Mouse (Mus musculus) adrenal gland, postnatal 10 days (tissue): ENCODE measurements around the gene Zyx. TPM values are rescaled to one million over a fixed set of nuclear protein-coding genes. Genes with fewer than 3 reads are reported as not detected.

Experiments
- DNase-seq: peaks from one replicate; pipeline ENCODE4 v3.0.0; 2021; ENCODE audit warnings: mixed read lengths
- long read RNA-seq, 2 experiments: library from polyadenylated mRNA; stranded (forward); transcript quantifications; one replicate each; pipeline ENCODE4 v2.0.0; 2021
- total RNA-seq, 2 experiments: library from RNA; stranded (reverse); gene quantifications; 2 replicates each; pipeline ENCODE4 v1.2.3; 2021

The Zyx gene
- total RNA-seq = 100 to 1,000 TPM in 1 of 2 experiments, 10 to 100 TPM in 1; 73.1 to 112 TPM
- long read RNA-seq, experiment 1, transcript Zyx-207 (10 exons, 2,605 nt) = major isoform, 7 of 83 reads
- long read RNA-seq, experiment 1, partial matches to known transcripts = 61 of 83 reads
- long read RNA-seq, experiment 1, other reads (novel, unspliced or antisense) = 13 of 83 reads
- long read RNA-seq, experiment 2, transcript Zyx-207 (10 exons, 2,605 nt) = major isoform, 20 of 46 reads
- long read RNA-seq, experiment 2, partial matches to known transcripts = 20 of 46 reads
- long read RNA-seq, experiment 2, other reads (novel, unspliced or antisense) = 6 of 46 reads

DNA sequence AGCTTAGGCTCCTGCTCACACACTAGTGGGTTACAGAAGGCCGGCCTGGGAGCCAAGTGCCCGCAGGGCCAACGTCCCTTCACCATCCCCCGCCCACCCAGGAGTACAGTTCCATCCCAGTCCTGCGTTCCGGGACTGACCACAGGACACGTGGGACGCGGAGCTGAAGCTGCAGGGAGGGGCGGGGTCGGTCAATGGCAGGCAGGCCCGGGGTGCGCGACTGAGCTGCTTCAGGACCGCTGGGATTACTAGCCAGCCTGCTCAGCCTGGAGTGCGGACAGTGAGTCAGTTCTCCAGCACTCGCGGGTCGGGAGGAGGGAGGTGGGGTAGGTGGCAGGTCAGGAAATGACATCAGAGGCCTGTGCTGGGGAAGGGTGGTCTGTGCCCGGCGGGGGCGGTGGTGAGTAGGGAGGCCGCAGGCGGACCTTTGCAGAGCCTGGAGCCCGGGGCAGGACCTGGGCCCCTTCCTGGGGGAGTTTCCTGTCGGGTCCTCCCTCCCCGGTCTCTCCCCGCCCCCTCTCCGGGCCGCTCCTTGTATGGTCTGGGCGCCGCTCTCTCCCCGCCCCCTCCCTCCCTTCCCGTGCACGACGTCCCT lies at the start of gene Zyx:
TSS of gene Zyx (plus strand) at position 205 of the 595 bp plus-strand sequence.
- DNase-seq = peak; percentile 95

DNA sequence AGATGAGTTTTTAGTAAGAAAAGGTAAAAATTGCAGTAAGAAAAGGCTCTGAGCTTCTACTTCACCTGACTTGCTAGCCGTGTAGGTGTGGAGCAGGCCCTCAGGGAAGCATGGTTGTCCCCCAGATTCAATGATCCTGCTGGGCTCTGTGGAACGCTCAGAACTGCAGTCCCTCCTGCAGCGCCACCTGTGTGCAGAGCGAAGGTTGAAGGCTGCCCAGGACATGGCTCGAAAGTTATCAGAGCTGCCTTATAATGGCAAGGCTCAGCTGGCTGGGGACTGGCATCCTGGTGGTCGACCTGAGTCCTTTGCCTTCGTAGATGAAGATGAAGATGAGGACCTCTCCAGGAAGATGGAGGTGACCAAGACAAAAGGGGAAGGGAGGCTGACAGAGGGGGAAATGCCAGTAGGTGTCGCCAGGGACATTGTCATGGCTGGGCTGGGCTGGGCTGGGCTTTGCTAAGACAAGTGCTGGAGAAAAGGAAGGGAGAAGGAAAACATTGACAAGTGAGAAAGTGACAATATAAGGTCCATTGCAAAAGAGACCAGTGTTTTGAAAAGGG lies 39.5 kb upstream of the Zyx start:
- DNase-seq = peak; percentile 15

DNA sequence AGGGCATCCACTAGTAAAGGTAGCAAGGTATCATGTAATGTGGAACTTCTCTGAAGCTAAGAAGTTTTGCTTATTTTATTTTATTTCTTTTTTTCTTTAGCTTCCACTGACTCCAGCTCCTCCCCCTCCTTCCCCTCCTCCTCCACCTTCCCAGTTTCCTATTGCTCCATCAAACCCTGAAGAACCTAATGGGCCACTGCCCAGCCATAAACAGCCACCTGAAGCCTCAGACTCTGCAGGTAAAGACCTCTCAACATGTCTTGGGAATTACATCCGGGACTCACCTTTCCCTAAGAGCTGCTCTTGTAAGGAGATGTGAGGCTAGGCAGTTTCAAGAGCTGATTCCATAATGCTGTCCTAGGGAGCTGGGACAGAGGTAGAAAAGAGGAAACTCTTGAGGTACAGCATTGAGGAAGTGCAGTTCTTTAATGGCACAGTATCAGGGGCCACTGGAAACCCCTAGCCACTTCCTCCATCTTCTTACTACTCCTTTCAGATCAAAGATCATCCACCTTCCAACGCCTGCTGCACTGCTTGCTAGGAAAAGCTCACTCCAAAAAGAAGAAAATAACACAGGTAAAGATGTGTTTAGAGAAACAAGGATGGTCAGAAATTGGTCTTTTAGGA lies 38.9 kb upstream of the Zyx start:
- DNase-seq = no peak

DNA sequence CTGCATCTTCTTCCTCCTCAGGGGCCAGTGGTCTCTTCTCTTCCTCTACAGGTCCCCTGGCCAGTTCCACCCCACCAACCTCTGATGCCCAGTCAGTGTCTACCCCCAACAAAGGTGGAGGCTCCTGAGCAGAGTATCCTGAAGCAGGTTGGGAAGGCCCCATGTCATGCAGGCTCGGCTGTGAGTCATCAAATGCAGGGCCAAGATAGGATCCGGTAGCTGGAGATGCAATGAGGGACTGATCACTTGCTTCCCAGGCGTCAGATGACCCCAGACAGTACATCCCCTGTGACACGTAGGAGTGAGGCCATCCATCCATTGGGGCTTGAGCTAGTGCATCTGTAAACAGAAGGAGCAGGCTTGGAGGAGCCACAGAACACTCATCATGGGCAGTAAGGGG lies 31.1 kb upstream of the Zyx start:
- no peak for DNase-seq

DNA sequence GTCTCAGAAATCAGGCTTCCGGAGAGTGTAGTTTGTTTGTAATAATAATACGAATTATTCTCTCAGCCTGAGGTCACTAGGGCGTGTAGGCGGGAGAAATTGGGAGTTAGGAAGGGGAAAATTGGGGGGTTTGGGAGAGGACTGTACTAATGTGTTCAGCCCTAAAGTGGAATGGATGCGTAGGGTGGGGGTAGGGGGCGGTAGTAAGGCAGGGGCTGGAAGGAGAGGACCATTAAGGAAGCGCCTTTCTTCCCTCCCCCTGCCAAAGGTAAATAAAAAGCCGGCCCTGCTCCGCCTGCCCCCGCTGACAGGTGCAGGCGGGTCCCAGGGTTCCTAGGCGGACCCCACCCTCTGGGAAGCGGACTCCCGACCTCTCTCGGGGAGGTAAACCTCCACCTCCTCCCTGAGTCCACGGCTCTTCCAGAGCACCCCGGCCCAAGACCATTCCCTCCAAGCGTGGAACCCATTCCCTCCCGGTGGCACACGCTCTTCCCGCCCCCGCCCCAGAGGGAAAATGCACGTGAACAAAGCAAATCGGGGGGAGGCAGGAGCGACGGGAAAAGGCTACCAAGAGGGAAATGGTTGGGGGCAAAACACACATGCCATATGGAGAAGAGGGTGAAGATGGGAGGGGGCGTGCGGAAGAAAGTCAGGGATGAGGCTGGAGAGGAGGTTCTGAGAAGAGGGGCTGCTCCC lies 25.9 kb upstream of the Zyx start:
- DNase-seq = no peak

DNA sequence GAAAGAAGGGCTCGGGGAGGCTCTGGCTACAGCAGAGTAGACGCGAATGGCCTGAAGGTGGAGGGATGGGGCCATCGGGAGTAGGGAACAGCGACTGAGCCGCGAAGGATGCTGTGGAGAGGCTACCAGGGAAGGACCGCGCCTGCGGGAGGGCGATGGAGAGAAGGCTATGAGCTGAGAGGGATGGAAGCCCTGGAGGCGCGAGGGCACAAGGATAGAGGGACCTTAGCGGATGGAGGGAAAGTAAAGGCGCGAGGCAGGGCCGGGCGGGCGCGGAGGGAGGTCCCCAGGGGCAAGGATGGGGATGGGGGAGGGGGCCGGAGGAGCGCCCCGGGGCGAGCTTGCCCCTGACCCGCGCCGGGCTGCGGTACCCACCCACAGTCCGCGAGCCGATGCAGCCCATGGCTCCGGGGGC lies 25.4 kb upstream of the Zyx start:
- peak; percentile 12 for DNase-seq

DNA sequence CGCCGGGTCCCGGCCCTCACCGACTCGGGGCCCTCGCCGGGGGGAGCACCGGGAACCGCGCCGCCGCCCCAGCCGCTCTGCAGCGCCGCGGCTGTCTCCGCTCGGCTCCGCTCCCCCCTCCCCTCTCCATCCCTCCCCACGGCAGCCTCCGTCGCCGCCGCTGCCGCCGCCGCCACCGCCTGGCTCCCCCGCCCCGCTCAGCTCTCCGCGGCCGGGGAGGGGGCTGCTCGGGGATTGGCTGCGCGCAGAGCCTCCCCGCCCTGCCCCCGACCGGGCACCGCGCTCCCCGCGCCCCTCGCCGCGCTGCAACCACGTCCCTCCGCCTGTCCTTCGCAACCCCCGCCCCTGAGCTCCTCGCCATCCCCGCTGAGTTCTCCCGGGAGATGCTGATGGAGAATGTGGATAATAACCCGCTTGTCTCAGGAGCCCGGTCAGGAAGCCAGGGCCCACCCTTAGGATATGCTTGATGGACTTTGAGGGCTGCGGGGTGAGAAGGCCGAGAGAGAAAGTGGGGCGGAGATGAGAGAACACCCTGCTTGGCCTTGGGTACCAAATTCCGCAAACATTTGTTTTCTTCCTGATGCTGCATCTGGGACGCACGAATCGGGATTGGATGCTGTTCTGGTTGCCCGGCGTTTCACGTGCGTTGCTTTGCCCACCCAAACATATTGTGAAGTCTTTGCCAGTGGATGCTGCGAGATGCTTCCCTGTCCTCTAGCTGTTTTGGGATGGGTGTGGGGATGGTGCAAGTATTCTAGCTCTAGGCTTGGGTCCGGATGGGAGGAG lies 24.8 kb upstream of the Zyx start, which contains the start of gene Fam131b:
TSS of gene Fam131b (minus strand) at position 162 of the 786 bp plus-strand sequence.
- DNase-seq = peak; percentile 20

DNA sequence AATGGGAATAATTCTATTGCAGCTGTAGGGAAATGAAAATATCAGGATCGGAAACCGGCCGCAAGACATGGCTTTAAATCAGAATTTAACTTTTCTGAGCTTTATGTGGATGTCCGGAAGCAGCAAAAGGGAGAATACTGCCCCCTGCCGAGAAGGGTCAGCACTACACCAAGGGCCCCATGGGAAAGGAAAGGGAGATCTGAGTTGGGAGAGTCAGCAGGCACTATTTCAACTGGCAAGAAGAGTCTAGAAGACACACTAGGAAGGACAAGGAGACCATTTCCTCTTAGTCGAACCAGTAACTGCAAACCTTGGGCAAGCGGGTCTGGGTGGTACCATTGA lies 24.2 kb upstream of the Zyx start:
- peak; percentile 87 for DNase-seq

DNA sequence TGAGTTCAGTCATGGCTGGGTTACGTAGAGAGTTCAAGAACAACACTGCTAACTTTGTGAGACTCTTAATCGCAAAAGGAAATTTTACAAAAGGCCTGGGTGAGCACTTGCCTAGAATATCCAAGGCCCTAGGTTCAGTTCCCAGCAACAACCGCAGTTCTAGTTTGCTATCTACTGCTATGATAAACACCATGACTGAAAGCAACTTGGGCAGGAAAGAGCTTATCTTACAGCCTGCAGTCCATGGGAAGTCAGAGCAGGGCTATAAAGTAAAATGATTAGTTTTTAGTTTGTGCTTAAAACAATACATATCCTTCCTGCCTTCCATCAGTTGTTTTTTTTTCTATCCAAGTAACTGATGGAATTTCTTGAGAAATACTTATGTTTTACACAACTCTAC lies 22.9 kb upstream of the Zyx start:
- DNase-seq = no peak

DNA sequence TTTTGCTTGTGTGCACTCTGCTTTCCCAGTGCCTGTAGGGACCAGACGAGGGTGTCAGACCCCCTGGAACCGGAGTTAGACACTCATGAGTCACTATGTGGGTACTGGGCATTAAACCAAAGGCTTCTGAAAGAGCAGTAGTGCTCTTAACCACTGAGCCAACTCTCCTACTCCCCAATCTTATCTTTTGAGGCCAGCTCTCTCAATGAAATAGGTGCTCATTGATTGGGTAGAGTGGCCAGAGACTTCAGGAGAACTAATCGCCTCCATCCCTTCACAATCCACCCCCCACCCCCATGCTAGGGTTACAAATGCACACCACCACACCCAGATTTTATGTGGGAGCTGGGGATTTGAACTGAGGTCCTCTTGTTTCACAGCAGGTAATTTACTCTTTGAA lies 20.7 kb upstream of the Zyx start:
- DNase-seq = no peak

DNA sequence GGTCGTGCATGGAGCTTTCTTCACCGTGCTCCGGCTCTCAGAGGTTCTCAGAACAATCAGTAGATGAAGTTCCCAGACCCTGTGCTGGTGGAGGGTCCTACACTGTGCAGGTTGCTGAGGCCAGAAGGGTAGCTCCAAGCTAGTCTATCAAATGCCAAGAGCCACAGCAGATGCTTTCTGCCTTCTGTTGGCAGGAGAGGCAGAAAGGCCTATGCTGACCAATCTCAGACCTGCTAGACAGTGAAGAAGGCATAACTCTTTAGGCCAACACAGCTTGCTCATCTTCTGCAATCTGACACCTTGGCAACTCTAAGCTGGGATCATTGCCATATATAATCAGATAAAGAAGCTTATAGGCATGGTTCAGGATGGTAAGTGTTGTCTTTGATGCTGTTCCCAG lies 19.2 kb upstream of the Zyx start:
- no peak for DNase-seq

DNA sequence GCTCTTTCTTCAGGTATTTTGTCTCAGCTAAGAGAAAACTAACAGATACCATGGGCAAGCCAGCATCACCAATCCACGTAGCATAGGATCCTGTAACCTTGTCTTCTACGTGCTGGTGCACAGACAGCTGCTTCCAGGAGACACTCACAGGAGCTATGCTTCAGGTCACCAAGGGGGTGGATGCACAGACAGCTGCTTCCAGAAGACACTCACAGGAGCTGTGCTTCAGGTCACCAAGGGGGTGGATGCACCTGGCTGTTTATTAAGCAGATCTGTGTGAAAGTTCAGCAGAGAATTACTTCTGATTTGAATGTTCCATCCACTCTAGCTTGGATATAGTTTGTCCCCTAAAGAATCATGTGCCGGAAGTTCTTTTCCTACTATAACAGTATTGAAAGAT lies 18.5 kb upstream of the Zyx start:
- DNase-seq = no peak

DNA sequence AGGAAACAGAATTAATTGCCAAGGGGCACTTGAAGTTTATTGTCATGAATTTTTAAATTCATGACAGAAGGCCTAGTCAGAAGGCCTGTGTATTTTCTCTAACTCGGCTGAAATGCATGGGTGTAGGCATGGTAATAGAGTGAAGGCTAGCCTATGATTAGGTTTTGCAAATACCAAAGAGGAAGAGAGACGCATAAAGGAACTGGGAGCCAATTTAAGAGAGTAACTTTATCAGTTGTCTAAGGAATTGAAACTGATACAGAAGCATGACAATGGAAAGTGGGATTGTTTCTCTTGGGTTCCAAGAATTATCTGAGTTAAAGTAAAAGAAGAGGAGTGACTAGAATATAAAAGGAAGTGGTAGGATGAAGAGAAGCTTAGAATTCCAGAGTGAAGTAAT lies 10.2 kb upstream of the Zyx start:
- no peak for DNase-seq

DNA sequence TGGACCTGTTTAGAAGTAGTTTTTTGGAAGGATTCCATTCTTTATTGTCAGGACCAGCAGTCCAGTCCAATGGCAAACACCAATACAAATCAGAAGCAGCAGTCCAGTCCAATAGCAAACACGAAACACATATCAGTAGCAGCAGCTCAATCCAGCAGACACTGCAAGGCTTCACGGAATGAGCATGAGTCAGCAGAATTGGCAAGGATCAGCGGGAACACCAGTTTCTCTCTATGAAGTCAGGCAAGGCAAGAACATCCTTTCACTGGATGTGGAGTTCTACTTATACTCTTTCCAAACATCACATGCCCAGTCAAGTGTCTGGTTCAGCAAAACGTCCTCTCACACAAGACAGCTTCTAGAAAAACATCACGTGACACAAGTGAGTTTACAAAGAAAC lies 9.4 kb upstream of the Zyx start:
- DNase-seq = no peak

DNA sequence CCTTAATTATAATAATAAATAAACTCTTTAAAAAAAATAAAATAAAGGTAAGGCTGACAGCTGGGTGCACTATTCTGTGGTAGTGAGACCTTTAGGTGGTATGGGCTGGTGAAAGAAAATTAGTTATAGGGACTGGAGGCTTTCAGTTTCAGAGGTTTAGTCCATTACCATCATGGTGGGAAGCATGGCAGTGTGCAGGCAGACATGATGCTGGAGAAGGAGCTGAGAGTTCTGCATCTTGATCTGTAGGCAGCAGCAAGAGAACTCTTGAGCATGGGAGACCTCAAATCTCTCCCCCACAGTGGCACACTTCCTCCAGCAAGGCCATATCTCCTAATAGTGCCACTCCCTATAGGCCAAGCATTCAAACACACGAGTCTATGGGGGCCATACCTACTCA lies 7.3 kb upstream of the Zyx start:
- DNase-seq = no peak

DNA sequence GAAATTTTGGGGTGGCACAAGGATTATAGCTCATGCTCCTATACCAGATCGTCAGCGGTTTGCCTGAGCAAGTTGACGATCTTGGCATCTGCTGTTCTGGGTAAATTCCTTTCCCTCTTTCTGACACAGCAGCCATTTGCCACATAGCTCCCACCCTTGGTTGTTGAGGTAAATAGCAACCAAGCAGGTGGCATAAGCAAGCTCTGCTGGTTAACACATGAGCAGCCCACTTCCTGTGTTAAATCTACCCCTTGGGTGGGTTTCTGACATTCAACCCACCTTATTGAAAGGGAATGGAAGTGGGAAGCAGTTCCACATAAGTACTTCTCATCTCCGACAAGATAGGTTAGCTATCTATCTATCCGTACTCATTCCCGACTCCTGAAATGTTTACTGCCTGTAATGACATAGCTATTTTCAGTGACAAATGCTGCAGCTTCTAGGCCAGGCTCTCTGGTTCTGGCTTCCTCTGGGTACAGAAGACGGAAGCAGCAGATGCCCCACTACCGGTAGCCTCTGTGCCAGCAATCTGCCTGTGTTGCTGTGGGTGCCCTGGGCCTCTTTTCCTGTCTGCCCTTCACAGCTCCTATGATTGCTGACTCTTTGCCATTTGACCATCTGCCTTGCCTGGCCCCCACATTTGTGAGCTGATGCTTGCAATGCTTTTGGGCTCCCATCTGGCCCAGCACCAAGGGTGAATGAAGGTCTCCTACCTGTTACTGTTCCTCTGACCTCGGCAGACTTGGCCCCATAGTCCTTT lies 5.9 kb upstream of the Zyx start:
- DNase-seq = no peak

DNA sequence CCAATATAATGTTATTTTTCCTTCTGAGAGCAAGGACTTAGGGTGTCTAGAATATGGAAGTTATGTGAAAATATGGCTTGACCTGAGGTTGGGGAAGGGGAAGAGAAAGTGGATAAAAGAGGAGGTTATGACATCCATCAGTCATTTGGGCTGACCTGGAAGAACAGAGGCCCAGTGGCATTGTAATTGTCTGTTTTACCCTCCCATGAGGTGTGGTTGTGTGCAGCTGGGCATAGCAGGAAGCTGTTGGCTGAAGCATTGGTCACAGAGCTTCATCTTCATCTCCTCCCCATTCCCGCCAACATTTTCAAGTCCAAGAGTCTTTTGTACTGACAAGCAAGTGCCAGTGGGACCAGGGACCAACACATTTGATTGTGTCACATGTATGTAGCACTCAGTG lies 5.2 kb upstream of the Zyx start:
- no peak for DNase-seq

DNA sequence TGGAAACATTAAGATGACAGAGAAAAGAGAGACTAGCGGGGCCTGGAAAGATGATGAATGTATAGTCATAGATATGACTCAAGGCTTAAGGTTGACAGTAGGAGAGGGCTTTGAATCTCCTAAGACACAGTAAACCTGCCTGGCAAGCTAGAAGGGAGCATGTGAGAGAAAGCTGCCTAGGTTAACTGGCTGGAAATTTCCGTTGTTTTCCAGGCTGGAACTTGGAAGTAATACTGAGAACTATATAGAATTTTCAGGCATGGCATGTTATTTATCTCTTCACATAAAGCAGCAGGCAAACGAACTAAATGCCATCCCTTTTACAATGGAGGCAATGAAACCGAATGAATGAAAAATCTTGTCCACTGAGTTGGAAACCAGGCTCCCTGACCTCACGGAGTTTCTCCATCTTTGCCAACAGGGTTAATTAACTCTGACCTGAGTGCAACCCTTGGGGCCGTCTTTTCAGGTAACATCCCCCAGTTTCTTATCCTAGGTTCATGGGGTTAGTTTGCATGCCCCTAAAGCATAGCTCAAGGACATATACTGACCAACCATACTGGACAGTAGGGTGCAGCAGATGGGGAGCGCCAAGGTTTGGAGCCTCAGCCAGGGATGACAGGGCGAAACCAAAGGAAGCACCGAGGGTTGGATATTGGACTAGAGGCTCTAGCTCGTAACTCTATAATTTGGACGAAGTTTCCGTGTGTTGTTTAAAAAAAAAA lies 987 bp upstream of the Zyx start:
- no peak for DNase-seq

DNA sequence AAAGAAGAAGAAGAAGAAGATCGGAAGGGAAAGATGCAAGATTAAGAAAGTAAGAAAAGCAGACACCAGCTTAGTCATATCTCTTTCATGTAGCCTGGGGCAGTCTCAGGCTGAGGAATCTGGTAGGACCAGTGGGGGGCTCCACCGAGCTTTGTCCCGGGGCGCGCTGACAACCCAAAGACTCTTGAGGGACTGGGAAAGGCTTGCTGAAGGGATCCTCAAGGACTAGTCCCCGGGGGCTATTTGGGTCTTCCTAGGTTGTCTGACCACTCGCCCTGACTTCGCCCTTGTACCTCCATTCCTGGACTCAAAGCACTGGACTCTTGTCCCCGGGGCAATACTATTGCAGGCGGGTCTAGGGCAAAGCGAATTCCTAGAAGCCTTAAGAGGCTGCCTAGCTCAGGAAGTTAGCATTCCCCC lies 414 bp upstream of the Zyx start:
- peak; percentile 88 for DNase-seq
